Mouse (Mus musculus) liver, embryonic 13.5 days (tissue): ENCODE data around the gene Fnip1. TPM values are rescaled to one million over a fixed set of nuclear protein-coding genes. Genes with fewer than 3 reads are reported as not detected.
"Not testable (repeated sequence)": the region's sequence is repeated elsewhere in the genome, so short reads cannot be mapped to it uniquely, and the experiment has no call there.

Source experiments
- ATAC-seq: fragments of 200-750 bp; cut with Nextera tagmentation; 2 replicates; pipeline ENCODE4 v1.8.0; 2017; ENCODE audit warnings: low read depth, mild to moderate bottlenecking, moderate number of reproducible peaks, moderate library complexity
- DNase-seq: peaks from one replicate; pipeline ENCODE4 v3.0.0; 2022
- H3K27ac ChIP-seq: fragments of 300-500 bp; sonication (generic); 2 replicates; pipeline ENCODE4 v1.5.1; 2015; ENCODE audit warnings: moderate library complexity, mild to moderate bottlenecking, inconsistent platforms
- H3K27me3 ChIP-seq: fragments of 300-500 bp; sonication (generic); 2 replicates; pipeline ENCODE4 v1.6.1; 2015; ENCODE audit warnings: mild to moderate bottlenecking, inconsistent platforms
- H3K36me3 ChIP-seq: fragments of 300-500 bp; sonication (generic); 2 replicates; pipeline ENCODE4 v1.6.1; 2015; ENCODE audit warnings: mild to moderate bottlenecking, inconsistent platforms
- H3K4me1 ChIP-seq: fragments of 300-500 bp; sonication (generic); replicated peaks from 2 replicates; pipeline ENCODE4 v1.6.1; 2015; ENCODE audit warnings: inconsistent platforms
- H3K4me2 ChIP-seq: fragments of 300-500 bp; sonication (generic); 2 replicates; pipeline ENCODE4 v1.6.1; 2015; ENCODE audit warnings: inconsistent platforms, mild to moderate bottlenecking, moderate library complexity
- H3K4me3 ChIP-seq: fragments of 300-500 bp; sonication (generic); replicated peaks from 2 replicates; pipeline ENCODE4 v1.5.1; 2015; ENCODE audit warnings: mild to moderate bottlenecking, inconsistent platforms
- H3K9ac ChIP-seq: fragments of 300-500 bp; sonication (generic); 2 replicates; pipeline ENCODE4 v1.6.1; 2015; ENCODE audit warnings: mild to moderate bottlenecking, inconsistent platforms
- H3K9me3 ChIP-seq: fragments of 300-500 bp; sonication (generic); replicated peaks from 2 replicates; pipeline ENCODE4 v1.6.1; 2016; ENCODE audit warnings: inconsistent platforms
- WGBS: fragments of 180-500 bp; shearing (Covaris S2); methylation state at CpG from one replicate; pipeline ENCODE4 v1.1.7; 2015; ENCODE audit not compliant: insufficient replicate concordance; 5-methylcytosine and 5-hydroxymethylcytosine counted together
- polyA plus RNA-seq: library from polyadenylated mRNA; unstranded; fragments of >200 nt; fragmentation: Nextera tagmentation; extraction: Ambion mirVana; gene quantifications from 2 replicates; pipeline ENCODE4 v1.2.1, GENCODE M21; 2015

Fnip1 gene
- 3.2 and 4.6 TPM in 2 replicates for polyA plus RNA-seq

GRCm38 (mm10) chr11:54437823-54438337, at the start of gene Fnip1:
Gene Fnip1, plus strand, starts transcription at chr11:54438199.
- peak; percentile 95 for ATAC-seq
- peak within 1 kb of the TSS; percentile 98 for H3K9ac ChIP-seq
- peaks cover 36% of the 10 kb centered on the region for H3K4me1 ChIP-seq
- H3K4me2 ChIP-seq, result peak within 1 kb of the TSS; percentile 83
- H3K27ac ChIP-seq, result peak within 1 kb of the TSS; percentile 89
- H3K27me3 ChIP-seq, result no peaks in the 10 kb centered on the region
- peak; percentile 91 for DNase-seq
- WGBS, result 1% methylated on average over 45 of the region's 47 CpGs
- no peaks in the 10 kb centered on the region for H3K9me3 ChIP-seq
- H3K36me3 ChIP-seq, result no peaks in the 10 kb centered on the region
- H3K4me3 ChIP-seq, result peak within 1 kb of the TSS; percentile 97

DNA sequence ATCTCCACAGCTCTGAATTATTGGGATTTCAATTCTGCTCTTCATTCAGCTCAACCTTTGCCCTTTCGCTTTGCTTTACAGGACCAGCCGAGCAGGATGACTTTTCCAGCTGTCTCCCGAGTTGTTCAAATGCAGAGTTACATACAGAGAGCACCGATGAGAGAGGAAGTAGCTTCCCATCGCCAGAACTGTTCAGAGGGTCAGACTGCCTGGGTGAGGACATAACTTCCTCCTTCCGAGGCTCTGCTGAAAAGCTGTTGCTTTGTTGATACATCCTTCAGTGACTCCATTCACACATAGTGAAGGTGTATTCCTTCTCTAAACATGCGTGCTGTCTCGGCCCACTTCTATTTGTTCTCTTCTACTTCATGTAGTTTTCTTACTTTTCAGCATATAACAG, 47.6 kb upstream of the Fnip1 start:
- 28% methylated on average over 8 of the region's 8 CpGs for WGBS

GRCm38 (mm10) chr11:54391326-54391725, 46.7 kb upstream of the Fnip1 start:
- no peak overlapping the region for H3K4me3 ChIP-seq
- H3K4me2 ChIP-seq, result no peak overlapping the region
- WGBS, result 63% methylated on average over 4 of the region's 4 CpGs
- no peak overlapping the region for H3K9ac ChIP-seq
- DNase-seq, result no peak
- H3K27ac ChIP-seq, result no peak overlapping the region
- H3K4me1 ChIP-seq, result no peaks in the 10 kb centered on the region
- ATAC-seq, result no peak
- no peaks in the 10 kb centered on the region for H3K9me3 ChIP-seq
- H3K36me3 ChIP-seq, result no peaks in the 10 kb centered on the region
- H3K27me3 ChIP-seq, result no peaks in the 10 kb centered on the region

More for the DNA sequence above, 47.6 kb upstream of the Fnip1 start:
- H3K4me3 ChIP-seq, result no peak overlapping the region
- no peaks in the 10 kb centered on the region for H3K27me3 ChIP-seq
- H3K4me2 ChIP-seq, result no peak overlapping the region
- no peak overlapping the region for H3K9ac ChIP-seq
- no peaks in the 10 kb centered on the region for H3K4me1 ChIP-seq
- ATAC-seq (no peak), DNase-seq (no peak)
- no peaks in the 10 kb centered on the region for H3K9me3 ChIP-seq
- H3K27ac ChIP-seq, result no peak overlapping the region
- no peaks in the 10 kb centered on the region for H3K36me3 ChIP-seq

DNA sequence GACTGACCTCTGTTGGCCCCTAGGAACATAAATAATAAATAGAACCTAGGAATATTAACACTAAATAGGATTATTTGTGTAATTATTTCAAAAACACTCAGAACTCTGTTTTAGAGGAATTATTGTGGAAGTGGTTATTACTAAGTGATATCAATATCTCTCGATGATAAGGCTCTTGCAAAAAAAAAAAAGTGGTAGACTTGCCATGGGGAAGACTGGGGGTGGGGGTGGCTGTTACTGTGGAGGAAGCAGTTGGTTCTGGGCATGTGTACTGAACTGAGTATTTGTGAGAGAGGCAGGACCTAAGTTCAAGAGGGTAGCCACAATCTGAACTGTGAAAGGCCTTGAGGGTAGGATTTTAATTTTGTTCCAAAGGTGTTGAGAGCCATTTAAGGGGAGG, 41.3 kb upstream of the Fnip1 start:
- Histone ChIP-seq H3K9me3 (no peaks in the 10 kb centered on the region), H3K36me3 (no peaks in the 10 kb centered on the region), H3K4me1 (no peaks in the 10 kb centered on the region), H3K27ac (no peak overlapping the region), H3K4me3 (no peak overlapping the region), H3K27me3 (no peaks in the 10 kb centered on the region), H3K4me2 (no peak overlapping the region), H3K9ac (no peak overlapping the region)
- DNase-seq, result no peak
- no peak for ATAC-seq
- WGBS, result 38% methylated on average over 1 of the region's 1 CpGs

DNA sequence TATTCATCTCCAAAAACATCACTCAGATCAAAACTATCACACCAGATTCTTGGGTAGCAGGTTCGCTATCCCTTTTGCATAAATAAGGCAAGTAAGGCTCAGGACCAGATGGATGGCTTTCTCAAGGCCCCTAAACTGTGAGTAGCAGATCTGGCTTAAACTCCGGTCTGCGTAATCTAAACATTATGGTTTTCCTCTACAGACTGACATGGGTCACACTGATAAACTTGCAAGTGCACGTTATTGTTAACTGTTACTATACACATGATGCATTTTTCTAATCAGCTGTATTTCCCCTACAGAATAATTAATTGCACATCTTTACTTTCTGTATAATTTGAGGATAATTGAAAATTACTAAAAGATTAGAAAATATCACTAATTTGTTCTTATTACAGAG, 39.9 kb upstream of the Fnip1 start:
- H3K4me2 ChIP-seq, result no peak overlapping the region
- no peak overlapping the region for H3K9ac ChIP-seq
- no peaks in the 10 kb centered on the region for H3K9me3 ChIP-seq
- DNase-seq (no peak), ATAC-seq (no peak)
- no peak overlapping the region for H3K27ac ChIP-seq
- H3K36me3 ChIP-seq, result no peaks in the 10 kb centered on the region
- no peaks in the 10 kb centered on the region for H3K4me1 ChIP-seq
- no peak overlapping the region for H3K4me3 ChIP-seq
- H3K27me3 ChIP-seq, result no peaks in the 10 kb centered on the region
- 24% methylated on average over 4 of the region's 4 CpGs for WGBS

DNA sequence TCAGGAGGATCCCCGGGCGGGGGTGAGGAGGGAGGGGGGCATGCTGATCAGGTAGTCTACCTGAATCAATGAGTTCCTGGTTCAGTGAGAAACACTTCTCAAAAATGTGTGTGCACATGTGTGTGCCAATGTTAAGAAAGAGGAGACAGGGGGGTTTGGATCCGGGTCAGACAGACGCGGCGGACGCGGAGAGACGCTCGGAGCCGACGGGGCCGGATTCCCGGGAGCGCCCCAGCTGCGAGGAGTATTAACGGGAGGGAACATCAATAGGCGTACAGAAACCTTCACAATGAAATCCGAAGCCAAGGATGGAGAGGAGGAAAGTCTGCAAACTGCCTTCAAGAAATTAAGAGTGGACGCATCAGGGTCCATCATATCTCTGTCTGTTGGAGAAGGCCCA, 37.2 kb upstream of the Fnip1 start:
- H3K36me3 ChIP-seq, H3K4me2 ChIP-seq, H3K9ac ChIP-seq, H3K9me3 ChIP-seq, ATAC-seq, H3K4me3 ChIP-seq, H3K27ac ChIP-seq, H3K27me3 ChIP-seq, H3K4me1 ChIP-seq, DNase-seq: not testable (repeated sequence)
- WGBS, result 91% methylated on average over 20 of the region's 20 CpGs

DNA sequence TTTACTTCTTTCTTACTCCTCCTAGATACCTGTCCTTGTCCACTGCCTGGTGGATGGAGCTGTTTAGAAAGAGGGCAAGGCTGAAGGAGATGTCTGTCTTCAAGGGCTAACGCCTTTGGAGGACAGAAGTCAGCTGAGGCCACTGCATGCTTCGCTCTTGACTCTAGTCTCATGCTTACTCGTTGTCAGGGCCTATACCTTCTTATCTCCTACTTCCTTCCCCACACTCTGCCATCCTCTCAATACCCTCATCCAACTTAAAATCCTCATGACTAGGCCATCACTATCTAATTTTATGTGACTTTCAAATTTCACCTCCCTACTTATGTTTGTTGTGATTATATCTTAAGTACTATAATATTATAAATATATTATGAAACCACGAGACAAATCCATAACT, 33.1 kb upstream of the Fnip1 start:
- no peak for ATAC-seq
- no peak for DNase-seq
- H3K36me3 ChIP-seq, result no peaks in the 10 kb centered on the region
- H3K27me3 ChIP-seq, result no peaks in the 10 kb centered on the region
- no peak overlapping the region for H3K27ac ChIP-seq
- H3K4me3 ChIP-seq, result no peak overlapping the region
- WGBS, result 41% methylated on average over 4 of the region's 4 CpGs
- no peaks in the 10 kb centered on the region for H3K9me3 ChIP-seq
- no peak overlapping the region for H3K4me2 ChIP-seq
- no peaks in the 10 kb centered on the region for H3K4me1 ChIP-seq
- H3K9ac ChIP-seq, result no peak overlapping the region

DNA sequence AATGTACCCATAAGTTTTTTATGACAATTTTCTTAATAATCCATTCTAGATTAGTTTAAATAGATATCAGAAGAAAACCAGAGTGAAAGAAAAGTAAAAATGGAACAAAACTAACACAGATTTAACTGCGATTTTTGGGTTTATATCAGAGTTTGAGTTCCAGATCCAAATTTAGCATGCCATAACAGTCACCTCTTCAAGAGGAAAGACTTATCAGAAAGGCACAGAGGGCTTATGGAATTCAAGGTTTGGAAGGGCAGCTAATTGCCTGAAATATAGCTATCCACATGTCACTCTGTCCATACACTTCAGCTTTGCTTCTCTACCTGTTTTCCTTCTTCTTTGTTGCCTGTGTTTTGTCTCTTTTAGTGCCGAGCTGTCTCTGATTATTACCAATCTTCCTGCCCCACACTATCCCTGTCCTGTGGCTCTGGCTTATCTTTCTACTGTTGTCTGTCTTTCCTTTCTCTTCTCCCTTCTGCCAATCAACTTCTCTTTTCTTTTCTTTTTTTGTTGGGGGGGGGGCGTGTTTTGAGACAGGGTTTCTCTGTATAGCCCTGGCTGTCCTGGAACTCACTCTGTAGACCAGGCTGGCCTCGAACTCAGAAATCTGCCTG, 31.0 kb upstream of the Fnip1 start:
- no peak for DNase-seq
- no peaks in the 10 kb centered on the region for H3K36me3 ChIP-seq
- H3K4me2 ChIP-seq, result no peak overlapping the region
- no peaks in the 10 kb centered on the region for H3K4me1 ChIP-seq
- H3K27me3 ChIP-seq, result no peaks in the 10 kb centered on the region
- WGBS, result 42% methylated on average over 4 of the region's 4 CpGs
- no peak overlapping the region for H3K4me3 ChIP-seq
- H3K9me3 ChIP-seq, result no peaks in the 10 kb centered on the region
- H3K9ac ChIP-seq, result no peak overlapping the region
- H3K27ac ChIP-seq, result no peak overlapping the region
- no peak for ATAC-seq

DNA sequence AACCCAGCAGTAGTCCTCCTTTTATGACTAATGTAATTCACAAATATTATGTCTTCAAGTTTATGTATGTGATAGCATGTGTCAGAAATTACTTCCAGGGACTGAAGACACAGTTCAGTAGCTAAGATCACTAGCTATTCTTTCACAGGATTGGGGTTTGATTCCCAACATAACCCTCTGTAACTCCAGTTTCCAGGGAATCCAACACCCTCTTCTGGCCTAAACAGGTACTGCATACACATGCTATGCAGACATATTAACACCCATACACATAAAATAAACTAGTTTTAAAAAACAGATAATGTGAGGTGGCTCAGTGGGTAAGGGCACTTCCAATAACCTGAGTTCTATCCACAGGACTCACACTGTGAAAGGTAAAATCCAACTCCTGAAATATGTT, 27.4 kb upstream of the Fnip1 start:
- H3K36me3 ChIP-seq, result no peaks in the 10 kb centered on the region
- H3K27ac ChIP-seq, result no peak overlapping the region
- DNase-seq (no peak), ATAC-seq (no peak)
- H3K4me2 ChIP-seq, result no peak overlapping the region
- H3K9ac ChIP-seq, result no peak overlapping the region
- no peaks in the 10 kb centered on the region for H3K27me3 ChIP-seq
- H3K9me3 ChIP-seq, result no peaks in the 10 kb centered on the region
- peaks cover 5% of the 10 kb centered on the region for H3K4me1 ChIP-seq
- no peak overlapping the region for H3K4me3 ChIP-seq

DNA sequence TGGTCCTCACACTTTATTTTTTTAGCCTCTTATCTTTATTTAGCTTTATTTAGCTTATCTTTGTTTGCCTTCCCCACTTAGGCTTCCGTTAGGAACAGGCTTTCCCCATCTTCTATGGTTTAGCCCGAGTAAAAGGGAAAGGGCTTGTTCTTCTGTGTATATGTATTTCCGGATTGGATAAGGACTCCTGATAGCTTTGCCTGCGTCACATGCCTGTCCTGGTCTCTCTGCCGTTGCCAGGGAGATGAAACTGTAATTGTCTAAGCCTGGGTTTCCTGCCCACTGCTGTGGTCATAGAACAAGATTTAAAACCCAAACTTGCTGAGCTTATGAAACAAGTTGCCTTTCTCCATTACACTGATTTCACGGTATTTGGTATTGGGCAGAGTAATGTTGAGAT, 25.0 kb upstream of the Fnip1 start:
- ATAC-seq (0 out of 2 replicates have a peak, but pooled peaks have one; percentile 65), DNase-seq (no peak)
- Histone ChIP-seq H3K4me2 (peak overlapping the region; percentile 3; the same call in 1 of the 2 replicates), H3K9me3 (no peaks in the 10 kb centered on the region), H3K9ac (no peak overlapping the region), H3K27me3 (no peaks in the 10 kb centered on the region), H3K27ac (no peak overlapping the region), H3K4me1 (peaks cover 5% of the 10 kb centered on the region), H3K36me3 (no peaks in the 10 kb centered on the region), H3K4me3 (no peak overlapping the region)
- WGBS, result 13% methylated on average over 6 of the region's 6 CpGs

- 62% methylated on average over 4 of the region's 4 CpGs for WGBS
- Histone ChIP-seq H3K9me3 (no peaks in the 10 kb centered on the region), H3K27ac (no peak overlapping the region)
Measured at GRCm38 (mm10) chr11:54423007-54423406, 15.0 kb upstream of the Fnip1 start.

DNA sequence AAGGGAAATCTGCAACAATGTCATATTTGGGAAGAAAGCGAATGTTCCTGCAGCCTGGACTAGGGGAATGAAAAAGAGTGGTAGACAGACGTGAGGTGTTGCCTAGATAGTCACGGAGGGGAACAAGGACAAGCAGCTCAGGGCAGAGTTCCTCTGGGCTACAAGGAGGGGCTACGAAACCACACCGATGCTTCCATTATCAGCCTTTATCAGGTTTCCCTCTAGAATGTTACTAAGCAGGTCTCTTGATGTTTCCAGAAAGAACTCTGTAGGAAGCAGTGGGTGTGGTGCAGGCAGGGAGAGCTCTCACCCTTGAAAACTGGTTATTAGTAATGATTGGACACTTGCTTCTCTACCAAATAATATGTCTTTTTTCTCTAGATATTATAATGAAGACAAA, 11.7 kb upstream of the Fnip1 start:
- H3K4me2 ChIP-seq, result no peak overlapping the region
- no peak for DNase-seq
- H3K9me3 ChIP-seq, result no peaks in the 10 kb centered on the region
- no peak overlapping the region for H3K27ac ChIP-seq
- H3K9ac ChIP-seq, result no peak overlapping the region
- 19% methylated on average over 5 of the region's 5 CpGs for WGBS
- no peak overlapping the region for H3K4me3 ChIP-seq
- ATAC-seq, result no peak
- H3K27me3 ChIP-seq, result no peaks in the 10 kb centered on the region
- no peaks in the 10 kb centered on the region for H3K36me3 ChIP-seq
- H3K4me1 ChIP-seq, result no peaks in the 10 kb centered on the region; the same call in 1 of the 2 replicates

More at GRCm38 (mm10) chr11:54423007-54423406, 15.0 kb upstream of the Fnip1 start:
- no peak overlapping the region for H3K4me2 ChIP-seq
- ATAC-seq (no peak), DNase-seq (no peak)
- no peak overlapping the region for H3K9ac ChIP-seq
- H3K36me3 ChIP-seq, result no peaks in the 10 kb centered on the region
- H3K4me1 ChIP-seq, result no peaks in the 10 kb centered on the region; the same call in 1 of the 2 replicates
- no peaks in the 10 kb centered on the region for H3K27me3 ChIP-seq
- H3K4me3 ChIP-seq, result no peak overlapping the region
